In genomic region chr11:6403830-6404405, GRCm38 (mm10) we compare ENCODE assay signal across 15 mouse cellular contexts. TPM values are rescaled to one million over a fixed set of nuclear protein-coding genes. Genes with fewer than 3 reads are reported as not detected.
DNase-seq lines count a peak whose midpoint lies in the region; ATAC-seq and TF ChIP-seq lines count a peak whose summit lies in the region.
"Had no signal": no experiment of that assay in that cellular context is flagged by ENCODE, and none has a peak within 500 bp of the region (broad histone marks: within the 10 kb centered on the region; RNA-seq: fewer than 3 reads in every experiment).

No protein-coding gene starts in this region.

- H3K9ac ChIP-seq in heart, embryonic 15.5 days, result 0 out of 2 replicates have a peak overlapping the region, but pooled peaks have one; percentile 19
- no peak overlapping the region for H3K9ac ChIP-seq in limb, embryonic 12.5 days (replicated peaks)
- H3K9ac ChIP-seq in limb, embryonic 15.5 days, result no peak overlapping the region
- H3K9ac ChIP-seq: forebrain, embryonic 12.5 days; midbrain, embryonic 12.5 days had no signal

- H3K4me1 ChIP-seq in cerebellum, adult 2 months (ENCODE audit: control insufficient read depth, insufficient read depth, low read length), result peaks cover 35% of the 10 kb centered on the region
- H3K4me1 ChIP-seq in heart, embryonic 15.5 days (replicated peaks), result peaks cover 35% of the 10 kb centered on the region
- H3K4me1 ChIP-seq in limb, embryonic 12.5 days (replicated peaks), result peaks cover 30% of the 10 kb centered on the region
- peaks cover 24% of the 10 kb centered on the region for H3K4me1 ChIP-seq in limb, embryonic 10.5 days
- peaks cover 43% of the 10 kb centered on the region for H3K4me1 ChIP-seq in limb, embryonic 15.5 days

- TF ChIP-seq CTCF in cerebellum, adult 2 months (IDR thresholded peaks at IDR 0.05; ENCODE audit: borderline replicate concordance, insufficient read depth, low read depth, low read length), result no peak

- TF ChIP-seq POLR2A in cerebellum, adult 2 months (IDR thresholded peaks at IDR 0.05; ENCODE audit: borderline replicate concordance, insufficient read depth, low read length), result no peak

- no peak overlapping the region for H3K4me2 ChIP-seq in heart, embryonic 15.5 days
- H3K4me2 ChIP-seq in limb, embryonic 12.5 days, result no peak overlapping the region
- H3K4me2 ChIP-seq in limb, embryonic 15.5 days, result no peak overlapping the region
- H3K4me2 ChIP-seq: forebrain, embryonic 12.5 days; midbrain, embryonic 12.5 days had no signal

- peak in 1 of 2 experiments; percentile 25 for DNase-seq in cerebellum, adult 2 months
- DNase-seq in cerebellum, postnatal 36 days, result no peak
- no peak for DNase-seq in heart, adult 9 months (ENCODE audit: low spot score in 2 of 2)
- DNase-seq in limb, embryonic 10.5 days (ENCODE audit: low spot score), result no peak
- DNase-seq: kidney, adult 8-10 months; layer of hippocampus, adult 9-11 months; thymus, adult 2 months had no signal

- no peaks in the 10 kb centered on the region for H3K9me3 ChIP-seq in heart, embryonic 15.5 days (replicated peaks)
- H3K9me3 ChIP-seq in limb, embryonic 12.5 days, result no peaks in the 10 kb centered on the region
- no peaks in the 10 kb centered on the region for H3K9me3 ChIP-seq in limb, embryonic 10.5 days (replicated peaks)
- no peaks in the 10 kb centered on the region for H3K9me3 ChIP-seq in limb, embryonic 15.5 days
- H3K9me3 ChIP-seq: forebrain, embryonic 12.5 days; midbrain, embryonic 12.5 days had no signal

- peaks cover 55% of the 10 kb centered on the region for H3K36me3 ChIP-seq in heart, embryonic 15.5 days
- H3K36me3 ChIP-seq in limb, embryonic 12.5 days, result peaks cover 65% of the 10 kb centered on the region
- H3K36me3 ChIP-seq in limb, embryonic 10.5 days, result peaks cover 75% of the 10 kb centered on the region
- peaks cover 64% of the 10 kb centered on the region for H3K36me3 ChIP-seq in limb, embryonic 15.5 days

- WGBS in cerebellum, adult 2 months, result 47% methylated on average over 5 of the region's 5 CpGs
- 90% methylated on average over 5 of the region's 5 CpGs for WGBS in heart, embryonic 15.5 days
- WGBS in limb, embryonic 12.5 days, result 89% methylated on average over 5 of the region's 5 CpGs
- 95% methylated on average over 5 of the region's 5 CpGs for WGBS in limb, embryonic 10.5 days
- WGBS in limb, embryonic 15.5 days, result 89% methylated on average over 5 of the region's 5 CpGs

- H3K4me3 ChIP-seq in cerebellum, adult 2 months (replicated peaks; ENCODE audit: insufficient read depth, low read depth, low read length), result no peak overlapping the region
- no peak overlapping the region for H3K4me3 ChIP-seq in heart, embryonic 15.5 days
- no peak overlapping the region for H3K4me3 ChIP-seq in limb, embryonic 12.5 days (replicated peaks)
- no peak overlapping the region for H3K4me3 ChIP-seq in limb, embryonic 10.5 days
- H3K4me3 ChIP-seq in limb, embryonic 15.5 days, result no peak overlapping the region
- H3K4me3 ChIP-seq: forebrain, embryonic 12.5 days; midbrain, embryonic 12.5 days had no signal

- no peak for ATAC-seq in heart, embryonic 15.5 days (replicated peaks; ENCODE audit: insufficient number of reproducible peaks, insufficient read depth, low FRiP score, low read depth)
- ATAC-seq in limb, embryonic 12.5 days (ENCODE audit: insufficient number of reproducible peaks, insufficient read depth, low FRiP score, low TSS enrichment, low read depth), result no peak
- no peak for ATAC-seq in limb, embryonic 15.5 days (ENCODE audit: insufficient number of reproducible peaks, low FRiP score, low TSS enrichment, low read depth)
- ATAC-seq in erythroblast, adult 5-6 weeks (replicated peaks; ENCODE audit: low FRiP score, poor library complexity, severe bottlenecking), result no peak
- ATAC-seq: activated CD4-positive, CD25-positive, alpha-beta regulatory T cell, adult 4 months had no signal

- no peaks in the 10 kb centered on the region for H3K27me3 ChIP-seq in cerebellum, adult 2 months (ENCODE audit: control insufficient read depth, insufficient read depth, low read length)
- no peaks in the 10 kb centered on the region for H3K27me3 ChIP-seq in heart, embryonic 15.5 days
- no peaks in the 10 kb centered on the region for H3K27me3 ChIP-seq in limb, embryonic 12.5 days
- no peaks in the 10 kb centered on the region for H3K27me3 ChIP-seq in limb, embryonic 10.5 days (ENCODE audit: low read depth, poor library complexity, severe bottlenecking)
- no peaks in the 10 kb centered on the region for H3K27me3 ChIP-seq in limb, embryonic 15.5 days
- H3K27me3 ChIP-seq: CH12.LX; forebrain, embryonic 12.5 days; midbrain, embryonic 12.5 days had no signal

- H3K27ac ChIP-seq in cerebellum, adult 2 months (ENCODE audit: insufficient read depth, low read length), result peak overlapping the region; percentile 90; the same call in 1 of the 2 replicates
- H3K27ac ChIP-seq in heart, embryonic 15.5 days, result peak overlapping the region; percentile 91
- peak overlapping the region; percentile 96; the same call in 1 of the 2 replicates for H3K27ac ChIP-seq in limb, embryonic 12.5 days
- H3K27ac ChIP-seq in limb, embryonic 10.5 days, result no peak overlapping the region
- H3K27ac ChIP-seq in limb, embryonic 15.5 days, result peak overlapping the region; percentile 94
- H3K27ac ChIP-seq: forebrain, embryonic 12.5 days; midbrain, embryonic 12.5 days had no signal

RNA-seq across cellular contexts. Expression of gene Ppia, which starts 11.3 kb away (rescaled TPM):
- 2,288 and 2,321 TPM in 2 replicates for polyA plus RNA-seq in cerebellum, adult 2 months (2012; rRNA removed)
- 3,680 and 4,098 TPM in 2 replicates for polyA plus RNA-seq in heart, embryonic 15.5 days (2015; fragmentation: Nextera tagmentation; extraction: Ambion mirVana)
- 5,590 and 5,882 TPM in 2 replicates for polyA plus RNA-seq in limb, embryonic 12.5 days (2016; fragmentation: Nextera tagmentation; extraction: Ambion mirVana)
- polyA plus RNA-seq in limb, embryonic 10.5 days (2016; fragmentation: Nextera tagmentation; extraction: Ambion mirVana), result 5,840 and 6,698 TPM in 2 replicates
- polyA plus RNA-seq in limb, embryonic 15.5 days (2015; fragmentation: Nextera tagmentation; extraction: Ambion mirVana), result 4,193 and 4,412 TPM in 2 replicates
- total RNA-seq in erythroblast, adult 5-6 weeks (2015; ENCODE audit: low replicate concordance), result 1,176 and 1,185 TPM in 2 replicates
- total RNA-seq in erythroblast, adult 5-6 weeks (2017; ENCODE audit: low replicate concordance), result 351 and 513 TPM in 2 replicates

RNA-seq across cellular contexts. Expression of gene Zmiz2, which starts 15.0 kb away (rescaled TPM):
- 90.4 and 92.2 TPM in 2 replicates for polyA plus RNA-seq in cerebellum, adult 2 months (2012; rRNA removed)
- 6.6 and 8.2 TPM in 2 replicates for polyA plus RNA-seq in heart, embryonic 15.5 days (2015; fragmentation: Nextera tagmentation; extraction: Ambion mirVana)
- polyA plus RNA-seq in limb, embryonic 12.5 days (2016; fragmentation: Nextera tagmentation; extraction: Ambion mirVana), result 10.3 and 10.4 TPM in 2 replicates
- 10.9 and 12.4 TPM in 2 replicates for polyA plus RNA-seq in limb, embryonic 10.5 days (2016; fragmentation: Nextera tagmentation; extraction: Ambion mirVana)
- polyA plus RNA-seq in limb, embryonic 15.5 days (2015; fragmentation: Nextera tagmentation; extraction: Ambion mirVana), result 10.0 TPM in 2 replicates
- total RNA-seq in erythroblast, adult 5-6 weeks (2015; ENCODE audit: low replicate concordance), result 9.8 and 12.9 TPM in 2 replicates
- total RNA-seq in erythroblast, adult 5-6 weeks (2017; ENCODE audit: low replicate concordance), result 1.5 and 3.1 TPM in 2 replicates

RNA-seq across cellular contexts. Expression of gene H2afv, which starts 40.3 kb away (rescaled TPM):
- 106 and 107 TPM in 2 replicates for polyA plus RNA-seq in cerebellum, adult 2 months (2012; rRNA removed)
- 318 and 327 TPM in 2 replicates for polyA plus RNA-seq in heart, embryonic 15.5 days (2015; fragmentation: Nextera tagmentation; extraction: Ambion mirVana)
- 763 and 824 TPM in 2 replicates for polyA plus RNA-seq in limb, embryonic 12.5 days (2016; fragmentation: Nextera tagmentation; extraction: Ambion mirVana)
- polyA plus RNA-seq in limb, embryonic 10.5 days (2016; fragmentation: Nextera tagmentation; extraction: Ambion mirVana), result 583 and 781 TPM in 2 replicates
- 402 and 435 TPM in 2 replicates for polyA plus RNA-seq in limb, embryonic 15.5 days (2015; fragmentation: Nextera tagmentation; extraction: Ambion mirVana)
- 53.3 and 54.0 TPM in 2 replicates for total RNA-seq in erythroblast, adult 5-6 weeks (2015; ENCODE audit: low replicate concordance)
- 32.3 and 44.9 TPM in 2 replicates for total RNA-seq in erythroblast, adult 5-6 weeks (2017; ENCODE audit: low replicate concordance)
